Mouse (Mus musculus): ENCODE measurements around the gene Kcnk10. TPM values are rescaled to one million over a fixed set of nuclear protein-coding genes. Genes with fewer than 3 reads are reported as not detected.

Kcnk10 gene
- polyA plus RNA-seq, 1 experiment from 2014 or later = 0.19 TPM

DNA sequence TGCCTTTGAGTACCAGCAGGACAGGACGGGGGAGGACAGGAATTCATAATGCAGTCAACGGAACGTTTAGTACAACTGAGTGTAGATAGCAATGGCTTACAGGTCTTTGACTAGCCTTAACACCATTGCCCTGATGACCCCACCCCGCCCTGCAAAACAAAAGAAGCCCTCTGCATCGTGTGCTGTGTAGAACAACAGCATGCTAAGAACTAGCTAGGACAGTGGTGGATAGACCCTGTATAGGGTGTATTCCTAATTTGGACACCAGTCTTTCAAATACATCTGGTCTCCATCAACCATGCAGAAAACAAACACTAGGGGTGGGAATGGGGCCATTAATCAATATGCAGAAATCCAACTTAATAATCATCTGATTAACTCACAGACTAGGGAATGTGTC lies 147.4 kb downstream of the Kcnk10 start:
- no peak overlapping the region for H3K27ac ChIP-seq
- H3K4me1 ChIP-seq = no peaks in the 10 kb centered on the region
- no peaks in the 10 kb centered on the region for H3K9me3 ChIP-seq
- H3K4me3 ChIP-seq = no peak overlapping the region
- WGBS = 84% methylated on average over 5 of the region's 5 CpGs
- no peaks in the 10 kb centered on the region for H3K36me3 ChIP-seq
- H3K27me3 ChIP-seq = no peaks in the 10 kb centered on the region
- no peak overlapping the region for H3K4me2 ChIP-seq
- ATAC-seq (ENCODE audit: borderline replicate concordance, extremely low read depth, low FRiP score, low TSS enrichment) = no peak
- H3K9ac ChIP-seq = no peak overlapping the region

DNA sequence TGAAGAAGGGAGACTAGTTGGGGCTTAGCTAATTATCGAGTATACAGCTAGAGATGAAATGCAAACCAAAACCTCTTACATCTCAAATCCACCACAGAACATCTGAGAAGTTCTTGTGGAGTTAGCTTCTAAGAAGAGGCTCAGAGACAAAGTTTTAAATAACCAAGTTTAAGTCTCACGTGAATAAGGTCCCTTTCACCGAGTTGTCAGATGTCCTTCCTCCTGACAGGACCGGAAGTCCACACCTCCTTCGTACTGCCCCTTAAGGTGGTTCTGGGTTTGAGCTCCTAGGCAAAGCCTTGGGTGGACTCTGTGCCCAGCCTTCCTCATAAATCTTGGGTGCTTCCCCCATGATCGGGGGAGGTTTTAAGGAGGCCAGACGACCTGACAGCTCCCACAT lies 156.8 kb downstream of the Kcnk10 start:
- Histone ChIP-seq H3K4me1 (no peaks in the 10 kb centered on the region), H3K9me3 (no peaks in the 10 kb centered on the region), H3K9ac (no peak overlapping the region), H3K27ac (no peak overlapping the region), H3K36me3 (no peaks in the 10 kb centered on the region), H3K27me3 (no peaks in the 10 kb centered on the region), H3K4me2 (no peak overlapping the region), H3K4me3 (no peak overlapping the region)
- no peak for ATAC-seq (ENCODE audit: borderline replicate concordance, extremely low read depth, low FRiP score, low TSS enrichment)
- WGBS = 75% methylated on average over 7 of the region's 7 CpGs

DNA sequence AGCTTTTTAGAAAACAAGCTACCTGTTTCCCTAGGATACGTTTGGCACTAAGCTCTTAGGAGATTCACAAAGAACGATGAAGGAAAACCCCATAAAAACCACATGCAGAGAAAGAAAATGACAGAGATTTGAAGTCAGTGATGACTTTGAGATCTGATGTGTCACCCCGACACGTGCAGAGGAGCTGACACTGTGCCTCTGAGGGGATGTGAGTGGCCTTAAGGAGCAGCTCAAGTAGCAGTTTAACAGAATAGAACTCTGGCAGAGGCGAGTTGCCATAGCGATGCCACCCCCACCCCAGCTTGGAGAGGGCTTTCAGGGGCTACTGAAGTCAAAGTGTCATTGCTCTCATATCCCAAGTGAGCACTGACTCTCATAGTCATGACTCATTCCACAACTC lies 158.3 kb downstream of the Kcnk10 start:
- Histone ChIP-seq H3K27me3 (no peaks in the 10 kb centered on the region), H3K4me2 (no peak overlapping the region), H3K36me3 (no peaks in the 10 kb centered on the region), H3K9me3 (no peaks in the 10 kb centered on the region), H3K4me3 (no peak overlapping the region), H3K9ac (no peak overlapping the region), H3K4me1 (no peaks in the 10 kb centered on the region), H3K27ac (no peak overlapping the region)
- ATAC-seq (ENCODE audit: borderline replicate concordance, extremely low read depth, low FRiP score, low TSS enrichment) = no peak
- WGBS = 45% methylated on average over 6 of the region's 6 CpGs

DNA sequence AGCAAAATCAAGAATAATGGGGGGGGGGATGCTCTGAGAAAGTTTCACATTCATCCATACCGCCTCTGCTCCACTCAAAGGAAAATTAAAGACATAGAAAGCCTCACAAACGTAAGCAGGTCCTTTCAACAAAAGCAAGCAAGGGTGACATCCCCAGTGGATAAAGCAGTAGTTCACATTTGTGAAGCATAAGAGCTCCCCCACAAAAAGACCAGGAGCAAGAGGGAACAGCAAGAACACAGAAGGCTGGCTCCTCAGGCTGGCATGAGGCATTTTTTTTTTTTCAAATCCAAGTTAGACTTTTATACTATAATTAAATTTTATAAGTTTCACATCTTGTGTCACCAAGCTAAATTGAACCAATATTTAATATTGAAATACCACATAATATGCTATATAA lies 168.5 kb downstream of the Kcnk10 start:
- WGBS = 54% methylated on average over 2 of the region's 2 CpGs

DNA sequence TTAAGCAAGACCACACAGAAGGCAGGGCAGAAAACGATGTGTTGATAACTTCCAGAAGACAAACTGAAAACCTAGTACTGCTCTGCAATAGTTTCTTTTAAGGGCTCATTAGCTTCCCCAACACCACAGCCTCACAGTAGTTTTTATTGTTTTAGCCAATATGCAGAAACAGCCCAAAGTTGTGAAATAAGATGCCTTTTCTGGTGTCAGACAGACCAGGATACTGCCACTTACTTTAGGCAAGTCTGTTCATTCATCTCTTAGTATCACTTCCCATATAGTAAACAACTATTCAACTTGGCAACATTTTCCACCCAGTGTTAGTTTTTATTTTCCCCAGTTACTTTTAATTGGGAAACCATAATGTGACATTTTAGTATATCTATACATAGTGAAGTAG lies 171.5 kb downstream of the Kcnk10 start:
- WGBS = 27% methylated on average over 1 of the region's 1 CpGs
- Histone ChIP-seq H3K4me3 (no peak overlapping the region), H3K9me3 (no peaks in the 10 kb centered on the region), H3K27ac (no peak overlapping the region), H3K4me2 (no peak overlapping the region), H3K36me3 (no peaks in the 10 kb centered on the region), H3K4me1 (no peaks in the 10 kb centered on the region), H3K9ac (no peak overlapping the region), H3K27me3 (no peaks in the 10 kb centered on the region)
- ATAC-seq (ENCODE audit: borderline replicate concordance, extremely low read depth, low FRiP score, low TSS enrichment) = no peak

More for the DNA sequence above, 168.5 kb downstream of the Kcnk10 start:
- Histone ChIP-seq H3K4me1 (no peaks in the 10 kb centered on the region), H3K27ac (no peak overlapping the region), H3K4me3 (no peak overlapping the region), H3K4me2 (no peak overlapping the region), H3K9me3 (no peaks in the 10 kb centered on the region), H3K27me3 (no peaks in the 10 kb centered on the region), H3K36me3 (no peaks in the 10 kb centered on the region), H3K9ac (no peak overlapping the region)
- ATAC-seq (ENCODE audit: borderline replicate concordance, extremely low read depth, low FRiP score, low TSS enrichment) = no peak

DNA sequence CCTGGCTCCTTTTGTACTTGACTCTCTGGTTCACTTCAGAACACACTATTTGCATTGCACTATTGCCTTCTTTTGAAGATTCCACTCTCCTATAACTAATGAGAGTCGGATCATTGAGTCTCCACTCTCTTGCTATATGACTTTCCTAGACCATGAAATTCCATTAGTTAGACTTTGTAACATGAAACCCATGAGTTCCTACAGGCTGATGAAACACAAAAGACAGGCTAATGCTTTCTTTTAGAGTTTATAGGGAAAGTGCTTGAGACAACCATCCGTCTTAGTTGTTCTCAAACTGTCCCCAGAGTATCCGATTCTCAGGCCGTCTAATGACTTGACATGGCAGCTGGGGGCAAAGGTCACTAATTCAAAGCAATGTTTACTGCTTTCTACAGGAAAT lies 172.0 kb downstream of the Kcnk10 start:
- H3K9me3 ChIP-seq = no peaks in the 10 kb centered on the region
- no peak for ATAC-seq (ENCODE audit: borderline replicate concordance, extremely low read depth, low FRiP score, low TSS enrichment)
- no peak overlapping the region for H3K9ac ChIP-seq
- H3K27ac ChIP-seq = no peak overlapping the region
- H3K4me2 ChIP-seq = no peak overlapping the region
- no peak overlapping the region for H3K4me3 ChIP-seq
- H3K27me3 ChIP-seq = no peaks in the 10 kb centered on the region
- H3K36me3 ChIP-seq = no peaks in the 10 kb centered on the region
- no peaks in the 10 kb centered on the region for H3K4me1 ChIP-seq
- 20% methylated on average over 4 of the region's 4 CpGs for WGBS

DNA sequence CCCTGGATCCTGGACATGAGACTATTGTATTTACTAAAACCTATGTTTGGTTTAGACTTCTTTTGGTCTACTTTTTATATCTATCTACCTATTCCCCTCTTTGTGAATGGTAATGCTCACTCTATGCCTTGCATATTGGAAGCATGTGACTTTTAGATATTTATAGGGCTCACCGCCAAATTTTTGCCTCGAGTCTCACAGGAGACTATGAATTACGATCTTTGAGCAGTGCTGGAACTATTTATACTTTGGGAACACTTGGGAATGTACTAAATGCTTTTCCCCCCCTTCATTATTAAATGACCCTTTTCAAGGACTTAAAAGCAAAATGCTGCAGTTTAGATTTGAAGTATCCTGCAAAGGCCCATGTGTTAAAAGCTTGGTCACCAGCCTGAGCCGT lies 181.5 kb downstream of the Kcnk10 start:
- Histone ChIP-seq H3K9me3 (no peaks in the 10 kb centered on the region), H3K9ac (no peak overlapping the region), H3K27ac (no peak overlapping the region), H3K36me3 (no peaks in the 10 kb centered on the region), H3K4me1 (no peaks in the 10 kb centered on the region), H3K4me3 (no peak overlapping the region), H3K27me3 (no peaks in the 10 kb centered on the region), H3K4me2 (no peak overlapping the region)
- WGBS = 44% methylated on average over 4 of the region's 4 CpGs
- ATAC-seq (ENCODE audit: borderline replicate concordance, extremely low read depth, low FRiP score, low TSS enrichment) = no peak

DNA sequence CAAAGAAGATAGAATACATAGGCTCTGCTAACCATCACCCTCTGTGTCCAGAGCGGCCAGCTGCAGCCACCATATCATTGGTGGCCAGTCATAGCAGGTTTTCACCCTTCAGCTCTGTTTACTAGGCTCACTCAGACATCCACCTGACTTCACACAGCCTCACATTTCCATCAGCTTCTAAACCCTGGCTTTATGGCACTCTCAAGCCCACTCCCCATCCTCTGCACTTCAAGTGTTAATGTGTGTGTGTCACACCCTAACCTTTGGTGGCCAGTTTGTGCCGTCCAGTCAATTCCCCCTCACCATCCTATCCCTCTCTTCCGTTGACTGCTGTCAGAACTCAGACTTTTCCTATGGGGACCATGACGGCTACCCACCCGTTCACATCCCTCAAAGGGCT lies 184.0 kb downstream of the Kcnk10 start:
- H3K4me2 ChIP-seq = no peak overlapping the region
- H3K36me3 ChIP-seq = no peaks in the 10 kb centered on the region
- H3K27ac ChIP-seq = no peak overlapping the region
- no peak for ATAC-seq (ENCODE audit: borderline replicate concordance, extremely low read depth, low FRiP score, low TSS enrichment)
- H3K9me3 ChIP-seq = no peaks in the 10 kb centered on the region
- WGBS = 83% methylated on average over 5 of the region's 5 CpGs
- no peak overlapping the region for H3K4me3 ChIP-seq
- no peak overlapping the region for H3K9ac ChIP-seq
- H3K27me3 ChIP-seq = no peaks in the 10 kb centered on the region
- H3K4me1 ChIP-seq = no peaks in the 10 kb centered on the region

DNA sequence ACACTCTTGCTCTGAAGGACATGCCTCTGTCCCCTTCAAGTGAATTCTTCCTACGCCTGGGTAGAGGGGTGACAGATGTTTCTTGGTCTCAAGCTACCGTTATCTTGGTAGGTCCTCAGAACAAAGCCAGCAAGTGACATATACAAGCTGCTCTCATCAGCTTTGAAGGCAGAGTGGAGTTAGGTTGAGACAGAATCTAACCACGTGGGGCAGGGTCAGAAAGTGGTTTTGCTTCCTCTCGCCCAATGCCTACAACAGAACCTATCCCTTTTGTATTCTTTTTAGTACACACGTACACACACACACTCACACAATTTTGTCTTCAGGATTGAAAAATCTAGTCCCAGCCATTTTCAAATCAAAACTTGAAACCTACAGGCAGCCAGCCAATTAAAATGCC lies 186.8 kb downstream of the Kcnk10 start:
- no peak for ATAC-seq (ENCODE audit: borderline replicate concordance, extremely low read depth, low FRiP score, low TSS enrichment)
- H3K4me1 ChIP-seq = no peaks in the 10 kb centered on the region
- H3K27ac ChIP-seq = no peak overlapping the region
- H3K4me2 ChIP-seq = no peak overlapping the region
- no peak overlapping the region for H3K9ac ChIP-seq
- H3K27me3 ChIP-seq = no peaks in the 10 kb centered on the region
- 50% methylated on average over 5 of the region's 5 CpGs for WGBS
- H3K4me3 ChIP-seq = no peak overlapping the region
- H3K36me3 ChIP-seq = no peaks in the 10 kb centered on the region
- H3K9me3 ChIP-seq = no peaks in the 10 kb centered on the region

DNA sequence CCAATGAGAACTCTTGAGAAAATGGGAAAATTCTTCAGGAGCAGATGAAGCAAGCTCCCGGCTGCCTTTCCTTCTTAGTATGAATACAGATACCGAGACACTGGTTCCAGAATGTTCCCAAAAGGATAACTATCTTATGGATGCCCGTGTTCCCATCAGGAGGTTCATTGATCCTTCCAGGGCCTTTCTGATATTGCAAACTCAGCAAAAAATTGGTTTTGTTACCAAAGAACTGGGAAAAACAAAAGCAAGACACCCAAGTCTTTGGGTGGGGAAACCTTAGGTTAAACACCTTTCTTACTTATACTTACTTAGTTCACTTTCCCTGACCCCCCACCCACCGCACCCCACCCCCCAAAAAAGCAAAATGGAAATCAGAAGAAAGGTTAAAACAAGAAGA lies 188.5 kb downstream of the Kcnk10 start:
- H3K4me3 ChIP-seq = no peak overlapping the region
- ATAC-seq (ENCODE audit: borderline replicate concordance, extremely low read depth, low FRiP score, low TSS enrichment) = no peak
- H3K4me2 ChIP-seq = no peak overlapping the region
- no peaks in the 10 kb centered on the region for H3K36me3 ChIP-seq
- 89% methylated on average over 4 of the region's 4 CpGs for WGBS
- H3K9me3 ChIP-seq = no peaks in the 10 kb centered on the region
- no peaks in the 10 kb centered on the region for H3K27me3 ChIP-seq
- no peak overlapping the region for H3K27ac ChIP-seq
- H3K4me1 ChIP-seq = no peaks in the 10 kb centered on the region
- H3K9ac ChIP-seq = no peak overlapping the region

Other genes with a start within 250 kb of the Kcnk10 start
- gene Spata7, start 49.8 kb upstream of the Kcnk10 start, polyA plus RNA-seq (2015; fragmentation: Nextera tagmentation; extraction: Ambion mirVana) = 15.2 and 16.5 TPM in 2 replicates
- gene Ptpn21, start 159.1 kb upstream of the Kcnk10 start, polyA plus RNA-seq (2015; fragmentation: Nextera tagmentation; extraction: Ambion mirVana) = 9.6 and 11.6 TPM in 2 replicates
- gene Zc3h14, start 168.7 kb upstream of the Kcnk10 start, polyA plus RNA-seq (2015; fragmentation: Nextera tagmentation; extraction: Ambion mirVana) = 127 and 128 TPM in 2 replicates